Mouse (Mus musculus) MEL (cell line): Measurements from ENCODE around the gene Pigx. TPM values are rescaled to one million over a fixed set of nuclear protein-coding genes. Genes with fewer than 3 reads are reported as not detected.

Source experiments
- DNase-seq: peaks from one replicate; pipeline ENCODE4 v3.0.0; 2011; ENCODE audit warnings: low read depth, low spot score
- H3K27ac ChIP-seq: 2 replicates; pipeline ENCODE4 v1.5.1; 2012; ENCODE audit warnings: low read depth, mild to moderate bottlenecking, control low read depth, low read length, moderate library complexity; ENCODE audit not compliant: control insufficient read depth
- H3K27me3 ChIP-seq, 2 experiments: fragments of 150-350 bp in 1 of 2; sonication (generic) in 1 of 2; 2 replicates each; pipeline ENCODE4 v1.6.1; 2012; ENCODE audit warnings: low read length in 2 of 2, mild to moderate bottlenecking in 2 of 2, improper control_type of control experiment in 1 of 2, moderate library complexity in 1 of 2; ENCODE audit not compliant: insufficient read depth in 2 of 2, control insufficient read depth in 1 of 2
- H3K36me3 ChIP-seq, 2 experiments: 2 replicates each; pipeline ENCODE4 v1.6.1; 2012 to 2014; ENCODE audit warnings: low read length in 2 of 2, improper control_type of control experiment in 1 of 2, inconsistent platforms in 1 of 2, mild to moderate bottlenecking in 1 of 2; ENCODE audit not compliant: insufficient read depth in 2 of 2, control insufficient read depth in 1 of 2
- H3K4me1 ChIP-seq, 2 experiments: fragments of 150-350 bp in 1 of 2; sonication (generic) in 1 of 2; 2 replicates each; pipeline ENCODE4 v1.6.1; 2012; ENCODE audit warnings: low read length in 2 of 2, improper control_type of control experiment in 1 of 2, mild to moderate bottlenecking in 1 of 2; ENCODE audit not compliant: insufficient read depth in 2 of 2, control insufficient read depth in 1 of 2
- H3K4me3 ChIP-seq, 2 experiments: fragments of 150-350 bp in 1 of 2; sonication (generic) in 1 of 2; 2 replicates each; pipeline ENCODE4 v1.5.1; 2012; ENCODE audit warnings: low read depth in 2 of 2, low read length in 2 of 2, mild to moderate bottlenecking in 2 of 2, moderate library complexity in 2 of 2, control low read depth in 1 of 2, improper control_type of control experiment in 1 of 2; ENCODE audit not compliant: control insufficient read depth in 1 of 2, insufficient read depth in 1 of 2
- H3K79me2 ChIP-seq: 2 replicates; pipeline ENCODE4 v1.6.1; 2012; ENCODE audit warnings: mild to moderate bottlenecking, low read length, moderate library complexity; ENCODE audit not compliant: control insufficient read depth, poor library complexity, insufficient read depth
- H3K9ac ChIP-seq: 2 replicates; pipeline ENCODE4 v1.6.1; 2012; ENCODE audit warnings: low read depth, mild to moderate bottlenecking, control low read depth, low read length, moderate library complexity; ENCODE audit not compliant: control insufficient read depth, poor library complexity, severe bottlenecking
- H3K9me3 ChIP-seq: fragments of 150-350 bp; sonication (generic); replicated peaks from 2 replicates; pipeline ENCODE4 v1.6.1; 2012; ENCODE audit warnings: mild to moderate bottlenecking, low read length, improper control_type of control experiment, moderate library complexity; ENCODE audit not compliant: insufficient read depth
- BHLHE40 ChIP-seq: IDR thresholded peaks from 2 replicates; pipeline ENCODE4 v1.6.1; 2012; ENCODE audit warnings: low read depth, mild to moderate bottlenecking, inconsistent platforms, low read length, improper control_type of control experiment, borderline replicate concordance
- CHD1 ChIP-seq: IDR thresholded peaks from 2 replicates; pipeline ENCODE4 v1.6.1; 2012; ENCODE audit warnings: low read depth, mild to moderate bottlenecking, inconsistent platforms, low read length, improper control_type of control experiment
- CTCF ChIP-seq, 3 experiments: IDR thresholded peaks in 2 of 3; conservative IDR thresholded peaks in 1 of 3; 2 replicates each; pipeline ENCODE4 v1.5.1; 2011 to 2012; ENCODE audit warnings: low read length in 3 of 3, low read depth in 2 of 3, mild to moderate bottlenecking in 2 of 3, improper control_type of control experiment in 1 of 3, inconsistent platforms in 1 of 3, mixed read lengths in 1 of 3, moderate library complexity in 1 of 3; ENCODE audit not compliant: control insufficient read depth in 1 of 3, insufficient read depth in 1 of 3, poor library complexity in 1 of 3, severe bottlenecking in 1 of 3
- E2F4 ChIP-seq: IDR thresholded peaks from 2 replicates; pipeline ENCODE4 v1.6.1; 2011; ENCODE audit warnings: low read depth, low read length, improper control_type of control experiment, borderline replicate concordance
- ELF1 ChIP-seq: IDR thresholded peaks from 2 replicates; pipeline ENCODE4 v1.6.1; 2014; ENCODE audit warnings: low read depth, mild to moderate bottlenecking, inconsistent platforms, low read length, improper control_type of control experiment, moderate library complexity
- EP300 ChIP-seq, 2 experiments: IDR thresholded peaks; 2 replicates each; pipeline ENCODE4 v1.6.1; 2011; ENCODE audit warnings: improper control_type of control experiment in 2 of 2, low read length in 2 of 2, low read depth in 1 of 2, mild to moderate bottlenecking in 1 of 2
- ETS1 ChIP-seq: IDR thresholded peaks from 2 replicates; pipeline ENCODE4 v1.6.1; 2012; ENCODE audit warnings: low read depth, mild to moderate bottlenecking, inconsistent platforms, low read length, improper control_type of control experiment, moderate library complexity
- GABPA ChIP-seq: IDR thresholded peaks from 2 replicates; pipeline ENCODE4 v1.6.1; 2012; ENCODE audit warnings: low read depth, mild to moderate bottlenecking, inconsistent platforms, low read length, improper control_type of control experiment, moderate library complexity
- GATA1 ChIP-seq: IDR thresholded peaks from 2 replicates; pipeline ENCODE4 v1.6.1; 2011; ENCODE audit warnings: low read depth, low read length, improper control_type of control experiment
- HCFC1 ChIP-seq: IDR thresholded peaks from 2 replicates; pipeline ENCODE4 v1.6.1; 2012; ENCODE audit warnings: low read depth, mild to moderate bottlenecking, inconsistent platforms, low read length, improper control_type of control experiment, moderate library complexity
- JUND ChIP-seq: IDR thresholded peaks from 2 replicates; pipeline ENCODE4 v1.6.1; 2011; ENCODE audit warnings: low read depth, mild to moderate bottlenecking, improper control_type of control experiment, low read length
- KAT2A ChIP-seq: conservative IDR thresholded peaks from 2 replicates; pipeline ENCODE4 v1.6.1; 2012; ENCODE audit warnings: low read depth, low read length, improper control_type of control experiment, inconsistent platforms
- MAFK ChIP-seq: IDR thresholded peaks from 2 replicates; pipeline ENCODE4 v1.6.1; 2011; ENCODE audit warnings: low read depth, mild to moderate bottlenecking, low read length, improper control_type of control experiment, borderline replicate concordance
- MAZ ChIP-seq: IDR thresholded peaks from 2 replicates; pipeline ENCODE4 v1.6.1; 2012; ENCODE audit warnings: low read depth, mild to moderate bottlenecking, inconsistent platforms, low read length, improper control_type of control experiment
- MEF2A ChIP-seq: IDR thresholded peaks from 2 replicates; pipeline ENCODE4 v1.6.1; 2014; ENCODE audit warnings: low read depth, mild to moderate bottlenecking, inconsistent platforms, low read length, improper control_type of control experiment; ENCODE audit not compliant: poor library complexity, insufficient replicate concordance, severe bottlenecking; ENCODE audit errors: extremely low read depth
- MXI1 ChIP-seq: IDR thresholded peaks from 2 replicates; pipeline ENCODE4 v1.6.1; 2011; ENCODE audit warnings: mild to moderate bottlenecking, low read depth, low read length, improper control_type of control experiment
- MYB ChIP-seq: IDR thresholded peaks from 2 replicates; pipeline ENCODE4 v1.6.1; 2011; ENCODE audit warnings: mild to moderate bottlenecking, low read depth, low read length, improper control_type of control experiment
- MYC ChIP-seq: IDR thresholded peaks from 2 replicates; pipeline ENCODE4 v1.6.1; 2011; ENCODE audit warnings: low read depth, mild to moderate bottlenecking, low read length, improper control_type of control experiment, moderate library complexity
- NELFE ChIP-seq: IDR thresholded peaks from 2 replicates; pipeline ENCODE4 v1.6.1; 2011; ENCODE audit warnings: low read depth, low read length, improper control_type of control experiment
- NRF1 ChIP-seq: IDR thresholded peaks from 2 replicates; pipeline ENCODE4 v1.6.1; 2014; ENCODE audit warnings: low read depth, mild to moderate bottlenecking, inconsistent platforms, low read length, improper control_type of control experiment, moderate library complexity; ENCODE audit not compliant: poor library complexity, insufficient read depth, severe bottlenecking
- POLR2A ChIP-seq, 2 experiments: IDR thresholded peaks; 2 replicates each; pipeline ENCODE4 v1.6.1; 2011 to 2012; ENCODE audit warnings: low read length in 2 of 2, mild to moderate bottlenecking in 2 of 2, control low read depth in 1 of 2, improper control_type of control experiment in 1 of 2, low read depth in 1 of 2, moderate library complexity in 1 of 2; ENCODE audit not compliant: control insufficient read depth in 1 of 2, insufficient read depth in 1 of 2, poor library complexity in 1 of 2
- POLR2AphosphoS2 ChIP-seq: IDR thresholded peaks from 2 replicates; pipeline ENCODE4 v1.6.1; 2011; ENCODE audit warnings: low read length, improper control_type of control experiment
- POLR2AphosphoS5 ChIP-seq: IDR thresholded peaks from 2 replicates; pipeline ENCODE4 v1.6.1; 2012; ENCODE audit warnings: low read depth, borderline replicate concordance, mild to moderate bottlenecking, inconsistent platforms, low read length, moderate library complexity, mixed read lengths
- RAD21 ChIP-seq: IDR thresholded peaks from 2 replicates; pipeline ENCODE4 v1.6.1; 2011; ENCODE audit warnings: mild to moderate bottlenecking, low read depth, low read length, improper control_type of control experiment
- RCOR1 ChIP-seq: IDR thresholded peaks from 2 replicates; pipeline ENCODE4 v1.6.1; 2012; ENCODE audit warnings: low read depth, mild to moderate bottlenecking, inconsistent platforms, low read length, improper control_type of control experiment
- SIN3A ChIP-seq: IDR thresholded peaks from 2 replicates; pipeline ENCODE4 v1.6.1; 2012; ENCODE audit warnings: low read length, improper control_type of control experiment, inconsistent platforms
- SMC3 ChIP-seq: IDR thresholded peaks from 2 replicates; pipeline ENCODE4 v1.6.1; 2011; ENCODE audit warnings: low read depth, low read length, improper control_type of control experiment
- TAL1 ChIP-seq: IDR thresholded peaks from 2 replicates; pipeline ENCODE4 v1.6.1; 2012; ENCODE audit warnings: mild to moderate bottlenecking, inconsistent platforms, low read length, moderate library complexity, mixed read lengths
- TCF12 ChIP-seq: IDR thresholded peaks from 2 replicates; pipeline ENCODE4 v1.6.1; 2014; ENCODE audit warnings: low read depth, mild to moderate bottlenecking, inconsistent platforms, low read length, improper control_type of control experiment, moderate library complexity
- UBTF ChIP-seq: IDR thresholded peaks from 2 replicates; pipeline ENCODE4 v1.6.1; 2012; ENCODE audit warnings: low read depth, mild to moderate bottlenecking, inconsistent platforms, low read length, improper control_type of control experiment, moderate library complexity, borderline replicate concordance; ENCODE audit not compliant: insufficient read depth
- USF1 ChIP-seq: IDR thresholded peaks from 2 replicates; pipeline ENCODE4 v1.6.1; 2014; ENCODE audit warnings: low read depth, mild to moderate bottlenecking, inconsistent platforms, low read length, improper control_type of control experiment, moderate library complexity
- USF2 ChIP-seq, 2 experiments: IDR thresholded peaks; 2 replicates each; pipeline ENCODE4 v1.6.1; 2011 to 2012; ENCODE audit warnings: improper control_type of control experiment in 2 of 2, low read length in 2 of 2, borderline replicate concordance in 1 of 2, inconsistent platforms in 1 of 2, low read depth in 1 of 2, mild to moderate bottlenecking in 1 of 2; ENCODE audit not compliant: insufficient read depth in 1 of 2
- ZKSCAN1 ChIP-seq: IDR thresholded peaks from 2 replicates; pipeline ENCODE4 v1.6.1; 2012; ENCODE audit warnings: low read depth, mild to moderate bottlenecking, inconsistent platforms, low read length, improper control_type of control experiment, moderate library complexity
- ZMIZ1 ChIP-seq: IDR thresholded peaks from 2 replicates; pipeline ENCODE4 v1.6.1; 2012; ENCODE audit warnings: low read depth, mild to moderate bottlenecking, inconsistent platforms, low read length, improper control_type of control experiment, moderate library complexity
- ZNF384 ChIP-seq: IDR thresholded peaks from 2 replicates; pipeline ENCODE4 v1.6.1; 2012; ENCODE audit warnings: low read depth, mild to moderate bottlenecking, inconsistent platforms, low read length, improper control_type of control experiment
- polyA plus RNA-seq, 2 experiments: library from polyadenylated mRNA; stranded (reverse) in 1 of 2; unstranded in 1 of 2; fragments of >175 nt in 1 of 2; fragments of >200 nt in 1 of 2; gene quantifications; 2 replicates each; pipeline versions ENCODE4 v1.2.1 to v1.2.4; 2012; ENCODE audit warnings: low replicate concordance in 2 of 2, low read depth in 1 of 2; ENCODE audit not compliant: insufficient read length in 2 of 2, insufficient read depth in 1 of 2, missing spikeins in 1 of 2
- total RNA-seq: library from RNA; depleted of rRNA; stranded (reverse); fragments of 300-350 nt; gene quantifications from 2 replicates; pipeline ENCODE4 v1.2.3, GENCODE M21; 2012

Gene Pigx
- total and polyA plus RNA-seq, 3 experiments = 22.3 to 29.5 TPM; not detected in 1

- no peaks in the 10 kb centered on the region for H3K27me3 ChIP-seq
- peaks cover 0 to 9% of the 10 kb centered on the region in 2 experiments; a peak in 2 of 4 replicates for H3K4me1 ChIP-seq
- H3K9me3 ChIP-seq = no peaks in the 10 kb centered on the region
- H3K27ac ChIP-seq = peak overlapping the region; percentile 76
- peak overlapping the region; percentile 47 to 66 for H3K4me3 ChIP-seq
- DNase-seq = peak; percentile 94
- H3K36me3 ChIP-seq = peaks cover 0 to 11% of the 10 kb centered on the region in 2 experiments; a peak in 2 of 4 replicates
- peak overlapping the region; percentile 75 for H3K9ac ChIP-seq
- no peaks in the 10 kb centered on the region; the same call in 1 of the 2 replicates for H3K79me2 ChIP-seq
- TF ChIP-seq CHD1 (no peak), GABPA (no peak), MYB (no peak), POLR2A (IDR thresholded peaks at IDR 0.05; ENCODE audit: control insufficient read depth in 1 of 2, insufficient read depth in 1 of 2, low read depth in 1 of 2, low read length in 2 of 2, poor library complexity in 1 of 2) (peak; percentile 19 to 85; a peak in 2 of 4 replicates), SMC3 (no peak), CTCF (IDR thresholded peaks at IDR 0.05 in 2 of 3, conservative IDR thresholded peaks at IDR 0.05 in 1 of 3; ENCODE audit: control insufficient read depth in 1 of 3, insufficient read depth in 1 of 3, low read depth in 2 of 3, low read length in 3 of 3, poor library complexity in 1 of 3, severe bottlenecking in 1 of 3) (no peak), KAT2A (no peak; the same call in 1 of the 2 replicates), MXI1 (peak; percentile 84; the same call in 1 of the 2 replicates), NELFE (peak; percentile 85), ZMIZ1 (peak; percentile 62; the same call in 1 of the 2 replicates), USF1 (peak; percentile 92), ETS1 (peak; percentile 78), TAL1 (no peak), BHLHE40 (peak; percentile 57; the same call in 1 of the 2 replicates), HCFC1 (peak; percentile 84), POLR2AphosphoS2 (peak; percentile 69; the same call in 1 of the 2 replicates), USF2 (IDR thresholded peaks at IDR 0.05; ENCODE audit: borderline replicate concordance in 1 of 2, insufficient read depth in 1 of 2, low read depth in 1 of 2, low read length in 2 of 2) (peak in 1 of 2 experiments; percentile 65; a peak in 2 of 4 replicates), ZNF384 (no peak), ZKSCAN1 (no peak), EP300 (IDR thresholded peaks at IDR 0.05; ENCODE audit: low read depth in 1 of 2, low read length in 2 of 2) (peak in 1 of 2 experiments; percentile 59; a peak in 2 of 4 replicates), ELF1 (peak; percentile 96), RAD21 (no peak), TCF12 (peak; percentile 55; the same call in 1 of the 2 replicates), E2F4 (no peak), RCOR1 (0 out of 2 replicates have a peak, but pooled peaks have one; percentile 68), JUND (no peak), UBTF (no peak), NRF1 (no peak), MAFK (no peak), POLR2AphosphoS5 (peak; percentile 22; the same call in 1 of the 2 replicates), MAZ (peak; percentile 80), MYC (peak; percentile 93), GATA1 (no peak), MEF2A (no peak), SIN3A (peak; percentile 75; the same call in 1 of the 2 replicates)
These were observed 30.8 kb upstream of the Pigx start for GRCm38 (mm10) chr16:32130190-32130826.
